17 mouse cellular contexts compared by ENCODE assay signal in genomic region chr7:45257063-45257840, GRCm38 (mm10). TPM values are rescaled to one million over a fixed set of nuclear protein-coding genes. Genes with fewer than 3 reads are reported as not detected.
DNase-seq lines count a peak whose midpoint lies in the region.
"Had no signal": no experiment of that assay in that cellular context is flagged by ENCODE, and none has a peak within 500 bp of the region (broad histone marks: within the 10 kb centered on the region; RNA-seq: fewer than 3 reads in every experiment).

No protein-coding gene starts in this region.

- DNase-seq in heart, adult 11 months, result peak; percentile 86
- DNase-seq in heart, adult 18-20 months, result no peak
- DNase-seq in left cerebral cortex, adult 18-20 months (ENCODE audit: low spot score in 2 of 2), result peak; percentile 51 to 67
- DNase-seq in left cerebral cortex, postnatal 4 days, result no peak
- DNase-seq in Muller cell, postnatal 12 days (ENCODE audit: inconsistent ontology term), result peak; percentile 22
- peak; percentile 33 to 38 for DNase-seq in frontal cortex, postnatal 14 days (ENCODE audit: low spot score in 2 of 2)
- DNase-seq in c-Kit-positive CD71-positive TER-119-positive erythroid progenitor cells, embryonic 14.5 days (ENCODE audit: low spot score), result no peak
- DNase-seq in spleen, postnatal 4 days (ENCODE audit: low spot score in 2 of 2), result no peak
- DNase-seq: cerebellum, adult 9-11 months; heart, postnatal 4 days; lung, adult 2 months; lung, postnatal 36 days; thymus, postnatal 25 days had no signal

- intact Hi-C loops in left cerebral cortex, postnatal 4 days (cut with DNase I), result no loop called here

RNA-seq across cellular contexts. Expression of gene Slc6a16, which starts 16.4 kb away (rescaled TPM):
- total RNA-seq in heart, adult 18-20 months (2021), result not detected
- total RNA-seq in left cerebral cortex, adult 18-20 months (2021), result 1 to 10 TPM; 1.7 to 1.9 TPM
- 1 to 10 TPM; 1.2 to 1.8 TPM for total RNA-seq in left cerebral cortex, postnatal 4 days (2021)
- total RNA-seq: gastrocnemius, adult 8-10 months; heart, adult 8-10 months; monocyte, adult 5-6 weeks had no signal

RNA-seq across cellular contexts. Expression of gene Cd37, which starts 18.3 kb away (rescaled TPM):
- total RNA-seq in heart, adult 18-20 months (2021), result 10 to 100 TPM in 1 of 2 experiments, 1 to 10 TPM in 1; 2.6 to 12.8 TPM
- 1 to 10 TPM; 4.8 to 5.3 TPM for total RNA-seq in left cerebral cortex, adult 18-20 months (2021)
- total RNA-seq in left cerebral cortex, postnatal 4 days (2021), result 1 to 10 TPM; 2.5 to 2.6 TPM

RNA-seq across cellular contexts. Expression of gene Slc6a21, which starts 20.1 kb away (rescaled TPM):
- not detected for total RNA-seq in heart, adult 18-20 months (2021)
- not detected for total RNA-seq in left cerebral cortex, adult 18-20 months (2021)
- not detected for total RNA-seq in left cerebral cortex, postnatal 4 days (2021)
- total RNA-seq: adrenal gland, postnatal 4 days; gastrocnemius, adult 8-10 months; heart, adult 8-10 months; heart, postnatal 4 days; monocyte, adult 5-6 weeks had no signal

RNA-seq across cellular contexts. Expression of gene Tead2, which starts 41.7 kb away (rescaled TPM):
- 1 to 10 TPM; 6.4 to 7.7 TPM for total RNA-seq in heart, adult 18-20 months (2021)
- total RNA-seq in left cerebral cortex, adult 18-20 months (2021), result 1 to 10 TPM; 2.1 to 4.3 TPM
- total RNA-seq in left cerebral cortex, postnatal 4 days (2021), result 10 to 100 TPM; 15.1 to 17.6 TPM

RNA-seq across cellular contexts. Expression of gene Dkkl1, which starts 45.3 kb away (rescaled TPM):
- not detected for total RNA-seq in heart, adult 18-20 months (2021)
- 10 to 100 TPM; 33.6 to 38.3 TPM for total RNA-seq in left cerebral cortex, adult 18-20 months (2021)
- total RNA-seq in left cerebral cortex, postnatal 4 days (2021), result 10 to 100 TPM; 14.5 to 18.3 TPM
- total RNA-seq: gastrocnemius, adult 8-10 months; heart, adult 8-10 months; heart, postnatal 4 days had no signal

Comparison
In these comparisons a context has a peak if more than half of its experiments do, and no peak if none do; other contexts are left out.
1. DNase-seq: peak in heart, adult 11 months (single experiment), left cerebral cortex, adult 18-20 months (2 of 2), Muller cell, postnatal 12 days (single experiment) and frontal cortex, postnatal 14 days (2 of 2); none in heart, adult 18-20 months (0 of 2), left cerebral cortex, postnatal 4 days (single experiment), c-Kit-positive CD71-positive TER-119-positive erythroid progenitor cells, embryonic 14.5 days (single experiment) and spleen, postnatal 4 days (0 of 2).